Mouse (Mus musculus) right cerebral cortex, adult 18-20 months (tissue): ENCODE results near the gene Efhc1.

Experiments
- DNase-seq: peaks from one replicate; pipeline ENCODE4 v3.0.0; 2022; ENCODE audit warnings: mixed read lengths

Efhc1 gene

GRCm38 (mm10) chr1:21008891-21009290 is 57.5 kb downstream of the Efhc1 start:
- no peak for DNase-seq

GRCm38 (mm10) chr1:21010282-21010800 is 58.9 kb downstream of the Efhc1 start:
- DNase-seq, result no peak

DNA sequence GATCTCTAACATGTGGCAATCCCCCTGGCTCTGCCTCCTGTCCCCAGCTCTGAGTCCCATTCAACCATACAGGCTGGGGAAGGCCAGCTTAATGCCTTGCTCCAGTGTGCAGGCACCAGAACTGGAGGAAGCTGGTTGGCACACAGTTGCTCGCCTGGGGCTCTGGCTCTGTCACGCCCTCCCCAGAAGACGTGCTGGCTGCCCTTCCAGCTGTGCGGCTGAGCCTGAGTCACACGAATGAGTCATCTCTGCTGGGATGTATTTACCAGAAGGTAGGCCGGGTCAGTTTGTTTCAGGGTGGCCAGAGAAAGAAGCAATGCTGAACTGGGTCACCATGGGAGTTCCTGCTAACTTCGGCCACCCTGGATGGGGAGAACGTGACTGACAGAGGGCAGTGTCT is 63.0 kb downstream of the Efhc1 start:
- peak; percentile 32 for DNase-seq

GRCm38 (mm10) chr1:21023101-21023500 is 71.7 kb downstream of the Efhc1 start:
- DNase-seq, result no peak

DNA sequence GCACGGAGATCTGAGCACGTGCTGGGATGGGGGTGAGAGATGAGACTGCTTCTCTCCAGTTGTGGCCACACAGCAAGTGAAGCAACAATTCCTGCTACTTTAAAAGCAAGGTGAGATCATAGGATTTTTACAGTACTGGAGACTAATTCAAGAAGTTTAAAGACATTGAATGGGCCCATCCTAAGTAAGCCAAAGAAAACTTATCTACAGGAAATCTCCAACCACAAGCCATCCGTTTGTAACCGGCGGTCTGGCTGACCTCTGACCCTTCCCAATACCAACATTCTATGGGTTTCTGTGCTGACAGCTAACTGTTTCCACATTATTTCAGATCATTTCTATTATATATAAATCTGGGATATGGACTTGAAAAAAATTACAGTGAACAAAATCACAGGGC is 73.8 kb downstream of the Efhc1 start:
- DNase-seq, result no peak

GRCm38 (mm10) chr1:21026534-21026933 is 75.1 kb downstream of the Efhc1 start:
- no peak for DNase-seq

DNA sequence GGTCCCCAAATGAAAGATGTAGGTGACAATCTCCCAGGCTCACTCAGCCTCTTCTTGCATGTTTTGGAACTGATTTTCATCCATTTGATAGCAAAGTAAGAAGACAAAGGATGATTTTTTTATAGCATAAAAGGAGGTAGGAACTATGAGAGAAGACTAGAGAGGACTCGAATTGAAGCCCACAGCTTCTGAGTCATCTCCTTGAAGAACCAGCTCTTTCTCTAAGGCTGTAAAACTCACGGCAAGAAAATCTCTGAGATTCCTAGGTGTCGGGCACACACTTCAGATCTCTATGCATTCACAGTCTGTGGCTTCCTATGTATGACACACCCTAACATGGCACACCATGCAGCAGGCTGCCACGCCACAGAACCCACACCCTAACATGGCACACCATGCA is 77.6 kb downstream of the Efhc1 start:
- no peak for DNase-seq

DNA sequence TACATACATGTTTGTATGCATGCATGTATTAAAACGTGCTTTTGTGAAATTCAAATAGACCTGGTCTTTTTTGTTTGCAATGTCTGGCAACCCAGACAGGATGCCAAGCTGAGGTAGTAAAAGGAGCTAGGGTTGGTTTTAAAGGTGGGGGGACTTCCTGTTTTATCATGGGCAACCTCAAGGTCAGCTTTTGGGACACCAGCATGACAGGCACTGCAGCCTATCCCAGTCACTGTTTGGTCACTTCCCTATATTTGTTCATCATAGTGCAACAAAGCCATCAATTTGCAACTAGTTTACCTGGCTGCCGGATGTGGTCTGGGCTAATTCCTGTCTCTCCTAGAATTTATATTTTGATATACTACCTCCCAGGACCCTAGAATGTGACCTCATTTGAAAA is 80.2 kb downstream of the Efhc1 start:
- no peak for DNase-seq

GRCm38 (mm10) chr1:21033065-21033791 is 81.8 kb downstream of the Efhc1 start:
- no peak for DNase-seq

GRCm38 (mm10) chr1:21033792-21034119 is 82.3 kb downstream of the Efhc1 start:
- no peak for DNase-seq

- no peak for DNase-seq
These were observed 84.5 kb downstream of the Efhc1 start for GRCm38 (mm10) chr1:21035878-21036277.

DNA sequence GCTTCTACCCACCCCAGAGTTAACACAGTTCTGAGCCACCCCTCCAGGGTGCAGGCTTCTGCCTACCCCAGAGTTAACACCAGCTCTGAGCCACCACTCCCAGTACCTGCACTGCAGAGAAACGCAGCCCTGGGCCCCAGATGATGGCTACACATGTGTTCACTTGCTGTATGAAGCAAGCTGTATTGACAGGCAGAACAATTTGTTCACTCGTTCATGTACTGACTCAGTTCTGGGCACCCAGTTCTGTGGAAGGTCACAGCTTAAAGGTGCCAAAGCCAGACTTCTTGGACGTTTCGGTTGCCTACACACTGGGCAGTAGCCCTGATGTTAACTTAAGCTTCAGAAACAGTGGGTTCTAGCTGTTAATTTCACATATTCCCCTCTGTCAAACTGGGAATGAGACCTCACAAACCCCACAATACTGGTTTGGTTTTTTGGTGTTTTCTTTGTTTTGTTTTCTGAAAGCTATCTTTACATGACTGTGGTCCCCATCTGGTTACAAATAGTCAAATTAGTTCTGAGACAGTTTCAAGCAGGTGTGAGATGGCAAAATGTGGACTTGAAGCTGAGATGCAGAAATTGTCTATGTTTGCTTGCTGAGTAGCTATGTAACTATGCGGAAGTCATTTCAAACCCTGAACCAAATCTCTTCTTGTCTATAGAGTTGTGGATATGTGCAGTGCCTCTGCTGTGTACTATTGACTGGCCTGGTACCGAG is 86.6 kb downstream of the Efhc1 start:
- DNase-seq, result no peak

- no peak for DNase-seq
These were observed 88.1 kb downstream of the Efhc1 start for GRCm38 (mm10) chr1:21039564-21039963.

- no peak for DNase-seq
These were observed 88.7 kb downstream of the Efhc1 start for GRCm38 (mm10) chr1:21040173-21040572.
